Mouse (Mus musculus): Measurements from ENCODE around the gene Rapgefl1.

The Rapgefl1 gene

DNA sequence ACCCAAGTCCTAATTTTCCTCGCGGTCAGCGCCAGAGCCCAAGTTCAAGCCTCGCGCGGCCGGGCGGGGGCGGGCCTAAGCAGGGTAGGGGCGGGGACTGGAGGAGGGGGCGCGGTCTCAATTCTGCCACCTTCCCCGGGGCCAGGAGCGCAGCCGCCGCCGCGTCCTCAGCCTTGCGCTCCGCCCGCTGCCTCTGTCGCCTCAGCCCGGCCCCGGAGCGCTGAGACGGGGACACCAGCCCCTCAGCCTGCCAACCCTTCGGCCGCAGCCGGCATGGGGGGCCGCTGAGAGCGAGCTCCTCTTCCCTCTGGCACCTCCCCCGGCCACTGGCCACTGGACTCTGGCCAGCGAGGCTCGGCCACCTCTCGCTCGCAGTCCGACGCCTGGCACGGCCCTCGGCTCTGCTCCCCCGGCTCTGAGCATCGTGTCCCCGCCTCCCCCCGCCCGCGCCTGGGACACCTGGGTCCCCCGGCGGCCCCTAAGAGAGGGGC, at the start of gene Rapgefl1:
TSS of gene Rapgefl1 (plus strand) at position 135 of the 491 bp plus-strand sequence.
- DNase-seq (ENCODE audit: low spot score), result peak; percentile 62

GRCm38 (mm10) chr11:98787229-98787628, 49.4 kb upstream of the Rapgefl1 start:
- no peak for DNase-seq (ENCODE audit: low spot score)

DNA sequence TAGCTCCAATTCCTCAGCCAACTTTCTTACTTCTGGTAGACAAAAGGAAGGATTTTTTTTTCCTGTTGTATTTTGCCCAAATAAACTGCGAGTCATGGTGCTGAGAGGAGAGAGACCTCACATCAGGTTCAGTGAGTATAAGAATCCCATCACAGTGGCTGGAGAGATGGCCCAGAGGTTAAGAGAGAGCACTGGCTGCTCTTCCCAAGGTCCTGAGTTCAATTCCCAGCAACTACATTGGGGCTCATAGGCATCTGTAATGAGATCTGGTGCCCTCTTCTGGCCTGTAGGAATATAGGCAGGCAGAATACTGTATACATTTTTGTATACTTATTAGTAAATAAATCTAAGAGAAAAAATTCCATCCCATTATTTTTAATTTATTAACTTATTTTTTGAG, 48.9 kb upstream of the Rapgefl1 start:
- DNase-seq (ENCODE audit: low spot score), result no peak

DNA sequence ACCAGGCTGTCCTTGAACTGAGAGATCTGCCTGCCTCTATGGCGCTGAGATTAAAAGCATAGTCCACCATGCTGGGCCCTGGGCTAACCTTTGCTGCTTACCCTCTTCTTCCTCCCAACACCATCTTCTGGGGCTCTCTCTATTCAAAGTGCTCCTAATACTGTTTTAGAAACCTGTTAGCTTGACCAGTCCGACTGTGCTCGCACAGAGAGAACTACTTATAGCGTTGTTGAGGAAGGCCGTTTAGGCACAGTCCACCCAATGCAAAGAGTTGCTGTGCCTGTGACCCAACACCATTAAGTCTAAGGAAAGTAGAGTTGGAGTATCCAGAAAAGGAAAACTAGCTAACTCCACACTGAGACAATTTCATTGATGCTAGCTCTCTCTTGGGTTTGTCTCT, 48.4 kb upstream of the Rapgefl1 start:
- DNase-seq (ENCODE audit: low spot score), result no peak

GRCm38 (mm10) chr11:98788550-98789218, 47.9 kb upstream of the Rapgefl1 start:
- no peak for DNase-seq (ENCODE audit: low spot score)

DNA sequence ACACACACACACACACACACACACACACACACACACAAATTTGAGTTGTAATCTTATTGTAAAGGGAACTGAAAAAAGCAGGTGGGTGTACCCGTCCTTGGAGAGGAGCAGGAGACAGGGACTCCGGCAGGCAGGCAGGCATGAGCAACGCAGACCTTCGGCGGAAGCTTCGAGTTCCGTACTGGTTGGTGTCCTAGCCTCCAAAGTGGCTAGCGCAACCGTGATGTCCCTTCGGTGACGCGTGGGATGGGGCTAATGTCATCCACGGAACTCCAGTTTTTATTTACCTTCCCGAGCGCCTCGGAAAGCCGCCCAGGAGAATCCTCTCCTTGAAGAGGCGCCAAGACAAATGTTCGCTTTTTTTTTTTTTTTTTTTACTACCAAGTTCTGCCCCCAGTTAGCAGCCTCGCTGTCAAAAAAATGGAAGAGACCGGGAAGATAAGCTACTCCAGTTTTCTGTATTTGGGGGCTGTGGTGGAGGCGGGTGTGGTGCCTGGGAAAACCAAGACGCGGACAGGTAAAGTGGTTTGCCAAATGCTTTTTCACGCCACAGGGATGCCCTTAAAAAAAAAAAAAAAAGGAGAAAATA, 47.3 kb upstream of the Rapgefl1 start:
- no peak for DNase-seq (ENCODE audit: low spot score)

GRCm38 (mm10) chr11:98789824-98790223, 46.8 kb upstream of the Rapgefl1 start:
- no peak for DNase-seq (ENCODE audit: low spot score)

GRCm38 (mm10) chr11:98790631-98791205, 45.9 kb upstream of the Rapgefl1 start:
- no peak for DNase-seq (ENCODE audit: low spot score)

DNA sequence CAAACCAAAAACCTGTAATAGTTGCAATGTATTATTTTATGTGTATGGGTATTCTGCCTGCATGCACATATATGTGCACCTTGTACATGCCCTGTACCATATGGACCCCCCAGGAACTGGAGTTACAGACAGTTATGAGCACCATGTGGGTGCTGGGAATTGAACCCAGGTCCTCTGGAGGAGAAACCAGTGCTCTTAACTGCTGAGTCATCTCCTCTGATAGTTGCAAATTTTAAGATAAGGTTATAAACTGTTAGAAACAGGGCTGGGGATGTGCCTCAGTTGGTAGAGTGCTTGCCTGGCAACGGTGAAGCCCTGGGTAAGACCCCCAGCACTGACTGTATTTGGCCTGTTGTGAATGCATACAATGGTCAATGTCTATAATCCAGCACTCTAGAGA, 45.1 kb upstream of the Rapgefl1 start:
- no peak for DNase-seq (ENCODE audit: low spot score)

DNA sequence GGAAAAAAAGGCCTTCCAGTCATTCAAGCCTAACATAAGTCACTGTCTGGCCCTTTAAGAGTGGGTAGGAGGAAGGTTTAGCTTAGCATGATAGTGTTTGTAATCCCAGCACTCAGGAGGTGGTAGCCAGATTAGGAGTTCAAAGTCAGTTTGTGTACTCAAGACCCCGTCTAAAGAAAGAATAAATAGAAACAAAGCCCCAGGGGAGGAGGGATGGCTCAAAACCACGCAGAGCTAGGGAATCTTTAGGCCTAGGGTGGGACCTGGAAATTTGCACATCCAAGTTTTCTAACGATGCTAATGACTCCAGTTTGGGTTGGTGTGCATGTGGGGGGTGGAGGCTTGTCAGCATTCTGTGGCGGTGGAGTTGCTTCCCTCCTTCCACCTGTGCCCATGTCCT, 44.5 kb upstream of the Rapgefl1 start:
- no peak for DNase-seq (ENCODE audit: low spot score)

DNA sequence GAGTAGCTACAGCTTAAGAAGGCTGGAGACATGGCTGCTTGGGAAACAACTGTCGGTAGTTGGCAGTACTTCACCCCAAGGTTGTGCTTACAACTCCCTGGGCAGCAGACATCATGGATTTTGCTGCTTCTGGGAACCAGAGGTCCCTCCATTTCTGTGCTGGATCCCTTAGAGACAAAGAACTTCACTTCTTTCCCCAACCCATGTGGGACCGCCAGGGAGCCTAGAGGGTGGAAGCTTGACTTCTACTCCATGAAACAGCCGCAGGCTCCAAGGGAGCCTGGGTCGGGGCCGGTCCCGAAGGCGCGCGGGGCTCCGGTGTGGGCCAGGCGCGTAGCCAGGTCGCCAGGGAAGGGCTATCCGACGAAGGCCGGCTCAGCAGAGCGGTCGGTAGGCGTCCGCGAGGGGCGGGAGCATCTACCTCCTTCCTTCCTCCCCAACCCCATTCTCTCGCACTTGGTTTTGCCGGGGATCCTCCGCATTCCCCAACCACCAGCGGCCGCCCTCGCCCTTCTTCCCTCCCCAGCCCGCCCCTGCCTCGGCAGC, 42.0 kb upstream of the Rapgefl1 start:
- DNase-seq (ENCODE audit: low spot score), result no peak

DNA sequence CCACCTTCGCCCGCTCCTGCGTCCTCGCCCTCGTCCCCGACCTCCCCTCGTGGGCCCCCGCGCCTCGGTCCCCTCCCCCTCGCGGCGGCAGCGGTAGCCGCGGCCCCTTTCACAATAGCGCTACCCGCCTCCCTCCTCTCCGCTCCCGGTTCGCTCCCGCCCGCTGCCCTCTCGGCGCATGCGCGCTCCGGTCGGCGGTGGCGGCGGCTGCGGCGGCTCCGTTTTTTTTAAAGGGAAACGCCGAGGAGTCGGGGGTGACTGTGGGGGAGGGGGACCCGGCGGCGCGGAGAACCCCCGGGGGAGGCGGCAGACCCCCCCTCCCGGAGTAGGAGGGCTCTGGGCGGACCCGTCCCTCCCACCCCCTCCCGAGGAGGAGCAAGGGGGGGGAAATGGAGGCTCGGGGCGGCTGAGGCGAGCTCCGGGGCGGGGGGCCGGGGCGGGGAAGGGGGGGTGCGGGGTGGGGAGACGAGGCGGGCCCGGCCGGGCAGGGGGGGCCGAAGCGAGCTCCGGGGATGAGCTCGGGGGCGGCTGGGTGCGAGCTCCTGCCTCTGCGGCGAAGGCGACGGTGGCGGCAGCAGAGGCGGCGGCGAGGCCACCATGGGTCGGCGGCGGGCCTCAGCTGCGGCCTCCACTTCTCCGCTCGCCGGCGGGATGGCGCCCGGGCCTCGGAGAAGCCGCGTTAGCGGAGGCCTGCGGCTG, 41.4 kb upstream of the Rapgefl1 start, which contains the start of gene Msl1:
TSS of gene Msl1 (plus strand) at position 502 of the 699 bp plus-strand sequence.
- DNase-seq (ENCODE audit: low spot score), result peak; percentile 82

DNA sequence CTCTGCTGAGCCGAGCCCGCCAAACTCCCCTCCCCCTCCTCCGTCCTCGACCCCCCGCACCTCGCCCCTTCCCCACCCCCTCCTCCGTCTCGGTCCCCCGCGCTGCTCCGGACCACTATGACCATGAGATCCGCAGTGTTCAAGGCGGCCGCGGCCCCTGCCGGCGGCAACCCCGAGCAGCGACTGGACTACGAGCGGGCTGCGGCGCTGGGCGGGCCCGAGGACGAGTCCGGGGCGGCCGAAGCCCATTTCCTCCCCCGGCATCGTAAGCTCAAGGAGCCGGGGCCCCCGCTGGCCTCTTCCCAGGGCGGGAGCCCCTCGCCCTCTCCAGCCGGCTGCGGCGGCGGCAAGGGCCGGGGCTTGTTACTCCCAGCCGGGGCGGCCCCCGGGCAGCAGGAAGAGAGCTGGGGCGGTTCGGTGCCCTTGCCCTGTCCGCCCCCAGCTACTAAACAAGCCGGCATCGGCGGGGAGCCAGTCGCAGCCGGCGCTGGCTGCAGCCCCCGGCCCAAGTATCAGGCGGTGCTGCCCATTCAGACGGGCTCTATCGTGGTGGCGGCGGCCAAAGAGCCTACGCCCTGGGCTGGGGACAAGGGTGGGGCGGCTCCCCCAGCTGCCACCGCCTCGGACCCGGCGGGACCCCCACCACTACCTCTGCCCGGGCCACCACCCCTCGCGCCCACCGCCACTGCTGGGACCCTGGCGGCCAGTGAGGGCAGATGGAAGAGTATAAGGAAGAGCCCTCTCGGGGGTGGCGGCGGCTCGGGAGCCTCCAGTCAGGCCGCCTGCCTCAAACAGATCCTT, 40.7 kb upstream of the Rapgefl1 start:
- DNase-seq (ENCODE audit: low spot score), result no peak

DNA sequence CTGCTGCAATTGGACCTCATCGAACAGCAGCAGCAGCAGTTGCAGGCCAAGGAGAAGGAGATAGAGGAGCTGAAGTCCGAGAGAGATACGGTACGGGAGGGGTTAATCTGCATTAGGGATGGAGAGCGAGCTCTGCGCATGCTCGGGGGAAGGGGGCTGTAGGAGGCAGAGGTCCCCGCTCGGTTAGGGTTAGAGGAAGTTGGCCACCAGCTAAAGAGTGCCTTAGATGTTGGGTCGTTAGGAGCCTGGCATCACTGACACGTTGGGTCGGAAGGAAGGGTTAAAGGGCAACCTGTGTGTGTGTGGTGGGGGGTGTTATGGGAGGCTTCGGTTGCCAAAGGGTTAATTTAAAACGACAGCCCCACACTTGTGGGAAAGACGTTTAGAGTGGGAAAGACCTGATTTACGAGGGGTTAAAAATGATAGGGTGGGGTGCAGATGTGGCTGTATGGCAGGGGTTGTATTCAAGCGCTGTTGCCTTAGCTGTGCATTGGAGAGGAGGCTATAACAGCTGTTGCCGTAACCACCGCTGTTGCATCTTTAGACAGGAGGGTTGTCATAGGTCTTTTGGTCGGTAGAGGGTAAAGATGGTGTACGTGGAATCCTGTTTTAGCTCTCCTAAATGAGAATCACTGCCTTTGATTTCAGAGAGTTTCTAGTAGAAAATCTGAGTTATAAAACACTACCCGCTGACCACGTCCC, 39.9 kb upstream of the Rapgefl1 start:
- no peak for DNase-seq (ENCODE audit: low spot score)

- DNase-seq (ENCODE audit: low spot score), result no peak
Observed at GRCm38 (mm10) chr11:98797306-98797705, 39.3 kb upstream of the Rapgefl1 start.

- no peak for DNase-seq (ENCODE audit: low spot score)
Observed at GRCm38 (mm10) chr11:98797909-98798308, 38.7 kb upstream of the Rapgefl1 start.

DNA sequence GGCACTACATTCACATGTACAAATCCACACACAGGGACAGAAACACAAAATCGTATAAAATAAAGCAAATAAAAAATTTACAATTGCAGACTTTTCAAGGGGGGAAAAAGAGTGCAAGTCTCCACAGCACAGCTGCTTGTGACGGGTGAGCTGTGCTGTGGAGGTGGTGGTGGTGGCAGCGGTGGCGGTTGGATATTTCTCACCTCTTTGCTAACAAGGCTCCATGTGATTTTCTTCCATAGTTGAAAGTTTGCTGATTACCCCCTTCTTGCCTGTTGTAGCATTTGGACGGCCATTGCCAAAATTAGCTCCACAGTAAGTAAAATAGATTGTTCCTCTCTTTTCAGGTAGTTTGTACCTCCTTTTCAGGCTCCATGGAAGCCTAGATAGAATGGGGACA, 32.0 kb upstream of the Rapgefl1 start, which contains the start of gene Casc3:
TSS of gene Casc3 (plus strand) at position 301 of the 400 bp plus-strand sequence.
- DNase-seq (ENCODE audit: low spot score), result no peak

GRCm38 (mm10) chr11:98808417-98808816, 28.2 kb upstream of the Rapgefl1 start:
- DNase-seq (ENCODE audit: low spot score), result no peak

DNA sequence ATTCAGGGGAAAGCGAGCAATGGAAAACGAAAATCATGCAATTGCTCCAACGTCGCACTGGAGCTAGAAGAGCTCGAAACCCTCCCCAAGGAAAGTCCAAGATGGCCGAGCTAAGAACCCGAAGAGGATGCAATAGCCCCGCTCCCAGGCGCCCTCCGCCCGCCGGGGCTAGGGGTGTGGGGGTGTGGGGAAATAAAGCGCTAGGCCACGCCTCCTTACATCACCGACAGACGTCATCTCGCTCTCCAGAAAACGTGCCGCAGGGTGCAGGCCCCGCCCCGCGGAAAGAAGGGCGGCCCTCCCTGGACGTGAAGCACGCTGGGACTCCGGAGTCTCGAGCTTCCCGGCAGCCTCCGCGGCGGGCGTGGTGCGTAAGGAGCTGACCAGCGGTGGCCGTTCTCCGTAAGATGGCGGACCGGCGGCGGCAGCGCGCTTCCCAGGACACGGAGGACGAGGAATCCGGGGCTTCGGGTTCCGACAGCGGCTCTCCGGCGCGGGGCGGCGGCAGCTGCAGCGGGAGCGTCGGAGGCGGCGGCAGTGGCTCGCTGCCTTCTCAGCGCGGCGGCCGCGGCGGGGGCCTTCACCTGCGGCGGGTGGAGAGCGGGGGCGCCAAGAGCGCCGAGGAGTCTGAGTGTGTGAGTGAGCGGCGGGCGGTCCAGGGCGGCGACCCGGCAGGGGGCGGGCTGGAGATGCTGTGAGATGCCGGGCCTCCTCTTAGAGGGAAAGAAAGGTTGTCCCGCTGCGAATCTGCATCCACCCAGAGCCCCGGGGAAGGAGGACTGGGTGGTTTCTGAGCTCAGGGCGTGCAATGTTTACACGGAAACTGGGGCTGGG, 26.9 kb upstream of the Rapgefl1 start:
- peak; percentile 87 for DNase-seq (ENCODE audit: low spot score)

- DNase-seq (ENCODE audit: low spot score), result no peak
Observed at GRCm38 (mm10) chr11:98810686-98811085, 25.9 kb upstream of the Rapgefl1 start.

Measured in ovary, postnatal 10 days (tissue).